Mouse (Mus musculus) activated CD4-positive, CD25-positive, alpha-beta regulatory T cell, adult 4 months (primary cell): ENCODE data around the gene Cdk9. TPM values are rescaled to one million over a fixed set of nuclear protein-coding genes. Genes with fewer than 3 reads are reported as not detected.

Experiments
- ATAC-seq: one replicate; pipeline ENCODE4 v1.8.0; 2017
- polyA plus RNA-seq, 2 experiments: library from polyadenylated mRNA; unstranded; fragments of 100-300 nt; shearing (Covaris generic); gene quantifications; one replicate each; pipeline ENCODE4 v1.2.1; 2017

Gene Cdk9
- polyA plus RNA-seq, 2 experiments from 2014 or later = 26.2 to 26.4 TPM

GRCm38 (mm10) chr2:32673176-32673917, 39.5 kb downstream of the Cdk9 start:
- no peak for ATAC-seq

- no peak for ATAC-seq
Observed at GRCm38 (mm10) chr2:32671907-32672595, 40.8 kb downstream of the Cdk9 start.

- ATAC-seq = no peak
Observed at GRCm38 (mm10) chr2:32671147-32671546, 41.7 kb downstream of the Cdk9 start.

- ATAC-seq = no peak
Observed at GRCm38 (mm10) chr2:32669876-32670275, 43.0 kb downstream of the Cdk9 start.

- ATAC-seq = no peak
Observed at GRCm38 (mm10) chr2:32668176-32668575, 44.7 kb downstream of the Cdk9 start.

GRCm38 (mm10) chr2:32667775-32668174, 45.1 kb downstream of the Cdk9 start:
- ATAC-seq = no peak

- no peak for ATAC-seq
Observed at GRCm38 (mm10) chr2:32665853-32666252, 47.0 kb downstream of the Cdk9 start.

- no peak for ATAC-seq
Observed at GRCm38 (mm10) chr2:32665345-32665744, 47.5 kb downstream of the Cdk9 start.

- no peak for ATAC-seq
Observed at GRCm38 (mm10) chr2:32662291-32662690, 50.6 kb downstream of the Cdk9 start.

- ATAC-seq = no peak
Observed at GRCm38 (mm10) chr2:32661509-32662107, 51.3 kb downstream of the Cdk9 start.

GRCm38 (mm10) chr2:32658873-32659272, 54.0 kb downstream of the Cdk9 start:
- no peak for ATAC-seq

GRCm38 (mm10) chr2:32655826-32656225, 57.0 kb downstream of the Cdk9 start:
- ATAC-seq = no peak

Other genes starting within 250 kb of the Cdk9 start
- 10 to 100 TPM; 40.3 to 47.5 TPM for gene Fam102a, start 177.7 kb downstream of the Cdk9 start, polyA plus RNA-seq
- 100 to 1,000 TPM; 107 to 124 TPM for gene Dpm2, start 142.2 kb downstream of the Cdk9 start, polyA plus RNA-seq
- not detected for gene Pip5kl1, start 138.3 kb downstream of the Cdk9 start, polyA plus RNA-seq
- not detected for gene 9430097D07Rik, start 137.4 kb downstream of the Cdk9 start, polyA plus RNA-seq
- gene St6galnac4, start 126.0 kb downstream of the Cdk9 start, polyA plus RNA-seq = 10 to 100 TPM; 30.7 to 39.8 TPM
- gene St6galnac6, start 113.4 kb downstream of the Cdk9 start, polyA plus RNA-seq = 1 to 10 TPM; 2.5 to 3.4 TPM
- under 1 TPM; 0.16 to 0.48 TPM for gene Ak1, start 91.3 kb downstream of the Cdk9 start, polyA plus RNA-seq
- gene Eng, start 66.5 kb downstream of the Cdk9 start, polyA plus RNA-seq = not detected
- 1 to 10 TPM; 3.8 to 6.2 TPM for gene Fpgs, start 8.9 kb downstream of the Cdk9 start, polyA plus RNA-seq
- gene Sh2d3c, start 8.0 kb upstream of the Cdk9 start, polyA plus RNA-seq = 10 to 100 TPM; 62.2 to 84.6 TPM
- under 1 TPM in 1 of 2 experiments, not detected in 1; 0.99 TPM for gene 6330409D20Rik, start 27.9 kb upstream of the Cdk9 start, polyA plus RNA-seq
- gene Tor2a, start 44.2 kb upstream of the Cdk9 start, polyA plus RNA-seq = 10 to 100 TPM; 58.9 to 62.2 TPM
- gene Ttc16, start 62.6 kb upstream of the Cdk9 start, polyA plus RNA-seq = under 1 TPM; 0.61 to 0.65 TPM
- gene Ptrh1, start 62.7 kb upstream of the Cdk9 start, polyA plus RNA-seq = 1 to 10 TPM; 4.9 to 6.3 TPM
- gene Cfap157, start 71.4 kb upstream of the Cdk9 start, polyA plus RNA-seq = not detected
- gene Stxbp1, start 134.2 kb upstream of the Cdk9 start, polyA plus RNA-seq = 1 to 10 TPM; 2.4 to 2.9 TPM
- gene Fam129b, start 163.0 kb upstream of the Cdk9 start, polyA plus RNA-seq = 1 to 10 TPM; 1.3 to 2.1 TPM
- gene Rpl12, start 248.5 kb upstream of the Cdk9 start, polyA plus RNA-seq = 100 to 1,000 TPM in 1 of 2 experiments, 10 to 100 TPM in 1; 52.9 to 648 TPM
- gene Lrsam1, start 248.5 kb upstream of the Cdk9 start, polyA plus RNA-seq = 1 to 10 TPM; 4.1 to 4.7 TPM